Mouse (Mus musculus): ENCODE data around the gene Il19.

The Il19 gene

DNA sequence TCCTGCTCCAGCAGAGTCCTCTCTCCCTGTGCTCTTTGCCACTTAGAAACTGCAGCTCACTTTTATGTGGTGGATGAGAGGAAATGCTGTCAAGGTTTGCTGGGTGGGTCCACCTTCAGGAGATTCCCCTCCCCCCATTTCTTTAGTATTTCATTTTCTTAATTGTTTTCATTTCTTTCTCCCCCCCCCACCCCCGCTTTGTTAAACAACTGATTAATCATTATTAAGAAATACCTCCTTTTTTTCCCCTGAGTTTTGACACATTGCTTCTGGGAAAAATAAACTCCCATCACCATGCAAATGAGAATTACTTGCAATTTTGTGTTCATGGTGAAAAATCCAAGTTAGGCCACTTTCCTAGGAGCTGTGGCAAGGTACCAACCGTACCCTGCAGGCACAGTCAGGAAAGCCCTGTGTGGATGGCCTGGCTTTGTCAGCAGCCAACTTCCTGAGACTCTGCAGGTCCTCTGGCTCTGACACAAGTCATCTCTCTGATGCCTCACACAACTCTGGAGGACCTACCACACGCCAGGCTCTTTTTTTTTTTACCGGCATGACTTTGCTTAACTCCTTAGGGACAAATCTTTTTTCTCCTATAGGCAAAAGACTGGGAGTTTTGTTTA, at the start of gene Il19:
Il19 (minus strand) TSS at position 51 of the 623 bp plus-strand sequence.
- DNase-seq (ENCODE audit: low read depth, low spot score): no peak

DNA sequence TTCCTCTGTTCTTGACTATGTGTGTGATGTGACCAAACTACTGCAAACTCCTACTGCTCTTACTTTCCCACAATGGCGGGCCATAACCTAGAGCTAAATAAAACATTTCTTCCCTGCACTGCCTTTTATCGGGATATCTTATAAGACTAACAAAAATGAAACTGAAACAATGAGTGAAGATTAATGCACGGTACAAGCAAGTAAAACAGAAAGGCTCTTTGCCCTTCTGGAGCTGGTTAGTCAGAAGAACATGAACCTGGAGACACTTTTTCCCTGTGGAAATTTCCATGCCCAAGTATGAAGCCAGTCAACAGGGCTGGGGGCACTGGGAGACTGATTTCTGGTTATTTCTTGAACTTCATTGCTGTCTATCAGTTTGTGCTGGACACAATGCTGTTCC, 49.4 kb upstream of the Il19 start:
- no peak for DNase-seq (ENCODE audit: low read depth, low spot score)

DNA sequence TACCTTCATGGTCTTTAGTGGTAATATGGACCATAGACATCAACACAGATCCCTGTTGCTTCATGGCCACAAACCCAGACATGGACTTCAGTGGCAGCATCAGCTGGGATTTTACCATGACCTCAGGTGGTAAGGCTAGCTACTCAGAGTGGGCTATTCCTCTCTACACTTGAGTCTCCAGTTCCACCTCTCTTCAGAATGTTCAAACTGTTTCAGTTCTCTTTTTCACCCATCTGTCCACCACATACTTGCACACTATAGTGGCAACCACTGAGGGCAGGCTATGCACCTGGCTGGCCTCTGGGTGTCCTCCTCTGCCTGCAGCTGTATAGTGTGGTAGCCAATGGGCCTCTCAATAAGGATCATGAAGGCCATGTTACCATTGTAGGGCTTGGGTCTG, 47.5 kb upstream of the Il19 start:
- DNase-seq (ENCODE audit: low read depth, low spot score): no peak

DNA sequence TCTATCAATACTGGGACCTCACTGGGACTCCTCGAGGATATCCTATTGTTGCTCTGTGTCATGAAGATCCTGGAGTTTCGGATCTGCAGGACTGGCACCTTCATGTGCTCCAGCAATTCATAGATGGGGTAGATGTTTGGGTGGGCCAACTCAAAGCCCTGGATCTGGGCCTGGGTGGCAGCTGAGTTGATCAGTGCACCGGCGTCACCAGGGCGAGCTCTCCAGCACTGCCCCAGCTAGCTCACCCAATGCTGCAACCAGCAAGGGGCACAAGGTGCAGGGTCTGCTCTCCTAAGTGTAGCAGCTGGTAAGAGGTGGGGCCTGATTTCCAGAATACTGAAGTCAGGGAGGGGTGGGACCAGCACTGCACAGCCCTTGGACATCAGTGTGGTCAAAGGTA, 47.1 kb upstream of the Il19 start:
- no peak for DNase-seq (ENCODE audit: low read depth, low spot score)

DNA sequence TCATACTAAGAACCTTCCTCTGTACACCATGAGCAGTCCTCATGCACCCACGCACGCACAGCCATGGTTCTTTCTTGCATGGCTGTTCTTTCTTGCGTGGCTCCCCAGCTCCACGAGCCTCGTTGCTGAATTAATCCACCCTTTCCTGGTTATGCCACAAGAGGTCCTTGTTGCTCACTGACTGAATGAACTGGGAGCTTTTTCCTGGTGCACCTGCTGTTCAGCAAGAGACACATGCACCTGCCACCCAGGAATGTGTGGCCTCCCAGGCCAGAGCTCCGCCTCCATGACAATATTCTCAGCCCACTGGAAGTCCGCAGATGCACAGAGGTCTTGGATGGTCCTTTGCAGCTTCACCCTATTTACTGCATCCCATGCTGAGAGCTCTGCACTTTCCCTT, 44.5 kb upstream of the Il19 start:
- DNase-seq (ENCODE audit: low read depth, low spot score): no peak

DNA sequence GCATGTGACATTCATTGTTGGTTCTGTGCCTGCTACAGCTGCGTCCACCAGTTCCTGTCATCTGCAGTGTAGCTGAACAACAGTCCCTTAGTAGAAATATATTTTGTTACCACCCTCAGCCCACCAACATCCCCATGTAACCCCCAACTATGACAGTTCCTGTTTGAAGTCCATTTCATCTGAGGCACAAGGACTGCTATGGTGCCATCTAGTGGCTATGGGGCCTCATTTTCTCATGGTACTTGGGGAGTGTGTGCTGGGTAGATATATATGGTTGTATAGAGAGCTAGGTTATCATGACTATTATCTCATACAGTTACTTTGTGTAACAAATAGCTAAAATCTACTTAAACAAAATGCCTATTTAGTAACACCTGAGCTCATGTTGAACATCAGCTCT, 39.5 kb upstream of the Il19 start:
- DNase-seq (ENCODE audit: low read depth, low spot score): no peak

DNA sequence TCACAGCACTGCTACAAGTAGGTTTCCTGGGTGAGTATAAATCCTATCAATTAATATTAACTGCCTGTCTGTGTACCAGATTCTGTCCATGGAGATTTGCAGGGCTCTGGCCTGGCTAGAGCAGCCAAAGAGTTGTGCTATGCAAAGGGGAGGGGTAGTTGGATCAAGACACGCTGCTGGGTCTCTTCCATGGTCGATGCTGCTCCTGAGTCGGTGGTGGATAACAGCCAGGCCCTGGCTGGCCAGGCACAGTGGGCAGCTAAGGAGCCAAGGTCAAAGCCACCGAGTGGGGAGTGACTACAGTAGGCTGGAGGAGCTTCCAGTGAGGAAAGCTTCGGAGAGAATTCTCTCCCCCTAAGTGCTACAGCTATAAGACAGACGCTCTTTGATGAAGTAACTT, 24.0 kb upstream of the Il19 start:
- no peak for DNase-seq (ENCODE audit: low read depth, low spot score)

DNA sequence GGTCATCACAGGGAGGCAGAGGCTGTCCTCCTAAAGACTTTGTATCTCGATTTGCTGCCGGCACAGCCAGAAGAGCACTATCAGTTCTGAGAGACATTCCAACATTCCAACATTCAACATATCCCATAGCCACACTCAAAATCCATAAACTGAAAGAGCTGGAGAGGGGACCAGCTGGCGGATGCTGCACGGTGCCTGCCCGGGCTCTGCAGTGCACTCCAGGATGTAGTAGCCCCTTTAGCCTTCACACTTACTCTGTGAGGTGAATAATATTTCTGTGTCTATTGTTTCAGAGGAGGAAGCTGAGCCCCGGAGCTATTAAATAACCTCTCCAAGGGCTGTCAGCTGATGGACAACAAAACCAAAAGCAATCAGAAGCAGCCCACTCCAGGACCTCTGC, 7.0 kb upstream of the Il19 start:
- DNase-seq (ENCODE audit: low read depth, low spot score): no peak

DNA sequence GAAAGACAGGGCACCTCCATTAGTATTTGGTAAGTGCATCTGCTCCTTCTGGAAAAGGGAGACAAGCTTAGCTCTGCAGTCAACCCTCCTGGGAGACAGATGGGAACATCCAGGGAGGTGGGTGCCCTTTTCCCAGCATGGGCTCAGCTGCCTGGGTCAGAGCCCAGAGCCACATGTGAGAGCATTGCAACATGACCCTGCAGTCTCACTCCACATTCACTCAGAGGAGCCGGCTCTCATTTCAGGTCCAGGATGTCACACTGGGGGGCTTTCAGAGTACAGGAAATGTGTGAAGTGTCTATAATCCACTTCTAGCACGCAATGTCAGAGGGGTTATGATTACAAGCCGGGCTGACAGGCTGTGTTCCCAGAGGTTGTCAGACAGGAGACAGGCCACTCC, 1.9 kb upstream of the Il19 start:
- DNase-seq (ENCODE audit: low read depth, low spot score): no peak

DNA sequence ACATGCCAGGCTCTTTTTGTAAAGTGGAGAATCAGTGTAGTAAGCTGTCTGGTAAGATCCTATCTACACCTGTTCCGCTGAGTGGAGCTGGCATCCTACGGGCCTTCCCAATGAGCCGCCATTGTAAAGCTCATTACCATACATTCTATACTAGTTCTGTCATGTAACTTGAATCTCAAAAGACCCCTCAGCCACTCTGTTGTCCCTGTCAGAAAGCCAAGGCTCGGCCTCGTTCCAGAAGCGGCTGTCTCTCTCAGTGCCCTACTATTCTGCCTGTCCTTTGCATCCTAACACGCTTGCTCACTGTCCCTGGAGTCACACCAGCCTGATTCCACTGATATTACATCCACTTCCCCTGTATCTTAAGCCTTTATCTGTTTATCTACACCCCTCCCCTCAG, 1.7 kb downstream of the Il19 start:
- no peak for DNase-seq (ENCODE audit: low read depth, low spot score)

DNA sequence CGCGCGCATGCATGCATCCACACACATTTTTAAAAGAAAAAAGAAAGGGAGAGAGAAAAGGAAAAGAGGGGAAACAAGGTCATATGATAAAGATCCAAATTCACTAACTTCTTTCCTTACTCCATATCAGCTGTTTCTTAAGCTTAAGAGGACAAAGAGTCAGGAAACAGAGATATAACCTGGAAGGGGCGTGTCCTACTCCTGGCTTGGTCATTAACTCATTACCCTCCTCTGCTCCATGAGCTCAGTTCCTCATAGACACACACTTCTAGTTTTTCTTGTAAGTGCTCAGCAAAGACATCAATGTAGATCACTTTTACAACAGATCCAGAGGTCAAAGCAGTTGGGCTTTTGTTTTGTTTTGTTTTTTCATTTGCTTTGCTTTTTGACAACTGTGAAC, 2.7 kb downstream of the Il19 start:
- DNase-seq (ENCODE audit: low read depth, low spot score): no peak

DNA sequence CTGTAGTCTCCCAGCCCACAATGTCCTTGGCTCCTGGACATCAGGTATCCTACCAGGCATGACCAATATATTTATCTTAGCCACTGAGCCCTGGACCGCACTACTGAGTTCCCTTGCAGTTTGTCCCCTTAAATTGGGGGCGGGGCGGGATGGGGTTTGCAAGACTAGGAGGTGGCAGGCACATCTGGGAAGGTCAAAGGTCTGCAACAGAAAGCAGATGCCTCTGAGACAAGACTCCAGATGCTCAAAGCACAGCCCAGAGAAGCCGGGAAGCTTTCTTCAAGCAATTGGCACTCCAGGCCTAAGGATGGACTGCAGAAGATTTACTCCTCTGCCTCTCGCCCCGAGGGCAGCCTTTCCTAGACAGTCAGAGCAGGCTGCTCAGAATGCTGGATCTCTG, 3.6 kb downstream of the Il19 start:
- no peak for DNase-seq (ENCODE audit: low read depth, low spot score)

DNA sequence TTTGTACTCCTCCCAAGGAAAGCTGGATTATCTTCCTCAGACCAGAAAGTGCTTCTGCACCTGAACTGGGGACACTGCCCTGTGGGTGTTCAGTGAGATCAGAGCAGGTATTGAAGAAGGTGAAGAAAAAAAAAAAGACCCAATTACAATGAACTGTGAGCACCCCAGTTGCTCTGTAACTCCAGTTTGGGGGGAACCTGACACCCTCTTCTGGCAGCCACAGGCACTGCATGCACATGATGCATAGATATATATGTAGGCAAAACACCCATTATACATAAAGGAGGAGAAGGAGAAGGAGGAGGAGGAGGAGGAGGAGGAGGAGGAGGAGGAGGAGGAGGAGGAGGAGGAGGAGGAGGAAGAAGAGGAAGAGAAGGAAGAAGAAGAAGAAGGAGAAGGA, 13.4 kb downstream of the Il19 start:
- DNase-seq (ENCODE audit: low read depth, low spot score): no peak

DNA sequence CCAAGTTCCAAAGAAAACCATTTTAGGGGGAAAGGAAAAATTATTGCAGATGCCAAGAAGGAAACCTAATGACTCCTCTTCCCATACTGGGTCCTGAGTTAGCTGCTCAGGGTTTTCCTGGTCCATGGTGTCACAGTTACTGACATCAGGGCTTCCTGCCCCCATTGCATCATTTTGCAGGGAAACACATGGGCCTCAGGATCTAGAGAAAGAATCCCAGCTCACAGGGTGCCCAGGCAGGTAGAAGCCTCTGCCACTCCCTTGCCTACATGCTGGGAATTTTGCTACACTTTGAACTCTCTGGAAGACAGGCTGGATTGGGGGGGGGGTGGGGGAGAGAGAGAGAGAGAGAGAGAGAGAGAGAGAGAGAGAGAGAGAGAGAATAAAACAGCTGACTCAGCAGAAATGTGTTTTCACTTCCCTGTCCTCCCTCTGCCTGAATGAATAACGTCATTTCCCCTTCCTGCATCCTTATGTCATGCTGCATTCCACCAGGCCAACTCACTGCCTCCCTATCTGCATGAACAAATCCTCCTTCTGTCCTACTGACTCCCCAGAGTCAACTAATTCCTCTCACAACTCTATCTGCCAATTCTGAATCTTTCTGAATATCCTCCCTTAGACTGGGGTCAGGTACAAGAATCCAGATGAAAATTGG, 21.5 kb downstream of the Il19 start:
- no peak for DNase-seq (ENCODE audit: low read depth, low spot score)

DNA sequence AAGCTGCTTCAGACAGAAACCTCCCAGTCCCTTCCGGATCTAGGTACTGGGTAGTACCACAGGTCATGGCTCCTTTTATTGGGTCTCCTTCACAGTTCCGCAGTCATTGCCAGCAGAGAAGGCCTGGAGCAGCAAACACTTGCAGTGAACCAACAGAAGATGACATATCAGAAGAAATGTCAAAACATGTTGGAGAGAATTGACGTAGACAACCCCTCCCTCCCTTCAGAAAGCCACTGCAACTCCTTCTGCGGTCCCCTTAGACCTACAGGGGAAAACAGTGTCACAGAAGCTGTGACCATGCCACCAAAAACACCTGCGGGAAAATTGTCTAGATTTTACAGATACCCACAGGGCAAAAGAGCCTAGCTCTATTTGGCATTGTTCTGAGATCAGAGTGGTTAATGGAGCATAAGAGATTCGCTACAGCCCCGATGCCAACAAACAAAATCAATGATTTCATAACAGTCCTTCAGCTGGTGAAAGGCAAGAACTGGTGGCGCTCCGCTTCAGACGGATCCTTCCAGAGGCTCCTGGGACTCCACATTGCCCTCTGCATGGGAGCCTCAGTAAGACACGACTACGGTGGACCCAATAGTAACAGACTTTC, 28.4 kb downstream of the Il19 start, which contains the start of gene Il20:
Il20 (minus strand) TSS at position 51 of the 610 bp plus-strand sequence.
- no peak for DNase-seq (ENCODE audit: low read depth, low spot score)

DNA sequence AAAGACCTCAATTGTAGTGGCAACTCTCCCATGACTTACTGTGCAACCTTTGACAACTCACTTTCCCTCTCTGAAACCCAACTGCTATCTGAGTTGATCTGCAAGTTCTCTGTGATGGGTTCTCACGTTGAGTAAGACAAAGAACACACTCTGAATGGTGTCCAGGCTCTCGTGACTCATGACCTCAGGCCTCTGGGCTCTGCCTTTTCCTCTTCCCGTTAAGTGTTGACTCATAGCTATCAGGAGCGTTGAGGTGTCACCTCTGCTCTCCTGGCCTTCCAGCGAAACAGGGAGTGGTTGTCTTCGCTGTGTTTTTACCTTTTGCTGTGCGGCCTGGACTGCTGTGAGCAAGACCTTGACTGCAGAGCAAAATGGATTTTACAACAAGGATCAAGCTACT, 37.4 kb downstream of the Il19 start:
- no peak for DNase-seq (ENCODE audit: low read depth, low spot score)

DNA sequence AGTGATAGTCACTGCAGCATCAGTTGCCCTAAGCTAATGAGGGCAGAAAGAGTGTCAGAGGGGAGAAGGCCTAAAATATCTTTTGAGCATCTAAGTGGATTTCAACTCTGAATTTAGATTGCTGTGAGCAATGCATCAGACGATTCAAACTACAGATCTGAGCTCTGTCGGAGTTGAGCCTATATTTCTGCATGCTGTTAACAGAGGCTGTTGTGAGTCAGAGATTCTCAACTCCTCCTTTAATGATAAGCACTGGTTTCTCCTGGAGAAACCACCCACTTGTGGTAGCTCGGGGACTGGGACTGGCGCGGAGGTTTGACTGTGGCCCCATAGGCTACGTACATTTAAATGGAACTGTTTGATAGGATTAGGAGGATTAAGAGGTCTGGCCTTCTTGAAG, 45.4 kb downstream of the Il19 start:
- DNase-seq (ENCODE audit: low read depth, low spot score): no peak

DNA sequence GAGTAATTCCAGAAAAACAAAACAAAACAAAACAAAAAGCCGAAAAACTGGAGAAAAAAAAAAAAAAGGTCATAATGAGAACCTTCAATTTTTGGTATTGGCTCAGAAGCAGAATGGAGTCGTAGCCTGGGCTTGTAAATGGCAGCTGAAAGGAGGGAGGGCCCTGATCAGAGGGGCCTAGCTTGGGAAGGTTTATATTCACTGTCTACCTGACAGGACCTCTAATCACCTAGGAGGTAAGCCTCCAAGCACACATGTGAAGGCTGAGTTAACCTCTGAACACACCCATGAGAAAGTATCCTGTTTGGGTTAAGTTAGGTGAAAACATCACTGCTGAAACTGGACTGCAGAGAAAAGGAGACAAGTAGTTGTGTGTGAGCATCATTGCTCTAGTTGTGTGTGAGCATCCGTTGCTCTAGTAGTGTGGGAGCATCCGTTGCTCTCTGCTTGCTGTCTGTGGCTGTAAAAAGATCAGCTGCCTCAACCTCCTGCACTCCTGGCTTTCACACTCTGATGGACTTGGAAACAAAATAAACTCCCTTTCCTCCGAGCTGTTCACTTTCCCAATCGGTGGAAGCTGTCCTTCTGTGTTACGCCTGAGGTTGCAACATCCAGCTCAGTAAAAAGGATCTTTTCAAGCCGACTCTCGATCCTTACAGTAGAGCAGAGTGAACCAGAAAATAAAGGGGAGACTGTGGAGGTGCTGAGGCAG, 46.4 kb downstream of the Il19 start:
- no peak for DNase-seq (ENCODE audit: low read depth, low spot score)

DNA sequence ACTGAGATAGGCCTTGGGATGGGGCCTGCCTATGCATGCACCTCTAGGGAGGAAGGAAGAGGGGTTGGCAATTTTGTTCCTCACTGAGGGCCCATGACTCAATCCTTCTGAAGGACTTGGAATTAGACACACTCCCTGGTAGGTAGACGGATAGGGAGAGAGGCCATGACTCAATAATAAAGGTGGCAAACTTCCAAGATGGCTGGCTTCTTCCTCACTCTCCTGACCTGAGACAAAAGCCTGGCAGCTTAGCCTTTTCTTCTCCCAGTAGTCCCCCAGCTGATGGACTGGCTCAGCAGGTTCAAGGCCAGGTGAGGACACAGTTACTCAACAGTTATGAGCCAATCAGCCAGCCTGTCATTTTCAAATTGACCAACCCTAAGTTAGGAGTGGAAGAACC, 47.5 kb downstream of the Il19 start:
- no peak for DNase-seq (ENCODE audit: low read depth, low spot score)

DNA sequence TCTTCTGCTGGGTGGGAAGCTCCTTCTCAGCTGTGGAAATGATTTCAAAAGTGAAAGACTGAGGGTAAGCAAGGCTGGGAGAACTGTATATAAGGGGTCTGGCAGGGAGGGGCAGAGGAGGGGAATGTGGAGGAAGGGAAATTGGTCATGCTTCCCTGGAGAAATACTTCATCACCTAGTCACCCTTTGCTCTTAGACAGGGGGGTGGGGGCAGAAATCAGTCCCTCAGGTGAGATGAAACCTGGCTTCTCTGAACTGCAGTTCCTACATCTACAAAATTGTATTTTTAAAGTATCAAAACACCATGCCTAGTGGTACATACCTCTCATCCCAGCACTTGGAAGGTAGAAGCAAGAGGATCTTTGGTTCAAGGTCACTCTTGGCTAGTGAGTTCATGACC, 52.6 kb downstream of the Il19 start, which contains the start of gene Il24:
Il24 (minus strand) TSS at position 101 of the 400 bp plus-strand sequence.
- DNase-seq (ENCODE audit: low read depth, low spot score): no peak

DNA sequence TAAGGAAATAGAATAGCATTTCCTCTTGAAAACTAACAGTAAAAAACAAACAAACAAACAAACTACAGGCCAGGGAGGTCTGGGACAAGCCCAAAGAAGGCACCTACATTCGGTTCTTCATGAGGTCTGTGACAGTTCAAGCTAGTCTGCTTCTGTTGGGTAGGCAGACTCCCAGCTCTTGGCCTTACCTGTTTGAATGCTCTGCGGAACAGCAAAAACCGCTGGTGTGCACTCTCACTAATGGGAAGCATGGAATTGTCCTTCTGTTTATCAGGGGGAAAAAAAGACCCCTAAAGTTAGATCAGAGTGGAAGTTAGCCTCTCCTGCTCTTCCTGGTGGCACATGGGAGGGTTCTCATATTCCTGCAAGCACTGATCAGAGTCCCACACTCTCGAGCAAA, 56.8 kb downstream of the Il19 start:
- no peak for DNase-seq (ENCODE audit: low read depth, low spot score)

Measured in WW6 (cell line).